Mouse (Mus musculus) gastrocnemius, adult 8-10 months (tissue): ENCODE data around the gene Ttyh2. TPM values are rescaled to one million over a fixed set of nuclear protein-coding genes. Genes with fewer than 3 reads are reported as not detected.
"Not testable (repeated sequence)": the region's sequence is repeated elsewhere in the genome, so short reads cannot be mapped to it uniquely, and the experiment has no call there.

Experiments used
- DNase-seq, 2 experiments: peaks; one replicate each; pipeline ENCODE4 v3.0.0; 2022; ENCODE audit warnings: low spot score in 2 of 2
- total RNA-seq, 4 experiments: library from RNA; stranded (reverse); gene quantifications; 2 replicates each; pipeline ENCODE4 v1.2.4; 2022

The Ttyh2 gene
- total RNA-seq, 4 experiments from 2014 or later = 17.6 to 20.2 (median 19.4) TPM

DNA sequence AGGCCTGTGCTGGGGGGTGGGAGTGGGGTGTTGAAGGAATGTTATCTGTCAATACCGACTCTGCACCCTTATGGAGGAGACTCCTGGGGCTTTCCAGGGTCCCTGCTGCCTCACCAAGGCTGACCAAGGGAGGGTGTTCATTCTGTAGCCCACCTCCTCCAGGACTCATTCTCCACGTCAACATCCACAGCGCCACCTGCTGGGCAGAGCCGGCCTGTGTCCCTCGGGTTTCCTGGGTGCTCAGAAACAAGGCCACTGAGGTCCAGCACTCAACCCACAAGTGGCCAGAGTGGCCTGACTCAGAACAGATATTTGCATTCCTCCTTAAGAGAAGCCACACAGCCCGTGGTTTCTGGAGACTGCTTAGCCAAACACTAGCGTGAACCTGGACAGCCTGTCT, 17.5 kb upstream of the Ttyh2 start:
- DNase-seq = peak in 1 of 2 experiments; percentile 44

DNA sequence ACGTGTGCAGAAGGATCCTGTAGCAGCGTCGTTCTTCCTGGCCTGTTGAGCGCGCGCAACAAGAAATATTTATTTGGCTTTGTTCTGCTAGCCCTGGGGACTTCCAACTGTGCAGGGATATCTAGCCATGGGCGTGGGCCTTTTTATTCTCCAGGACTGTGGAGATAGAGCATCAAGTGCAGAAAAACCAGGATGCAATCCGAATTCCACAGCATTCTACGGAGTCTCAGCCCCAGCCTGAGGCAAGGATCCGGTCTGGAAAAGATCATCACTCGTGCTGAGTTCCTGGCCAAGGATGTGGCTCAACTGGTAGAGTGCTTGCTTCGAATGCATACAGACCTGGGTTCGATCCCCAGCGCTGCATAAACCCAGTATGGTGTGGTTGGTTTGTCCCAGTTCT, 13.1 kb upstream of the Ttyh2 start:
- no peak for DNase-seq

DNA sequence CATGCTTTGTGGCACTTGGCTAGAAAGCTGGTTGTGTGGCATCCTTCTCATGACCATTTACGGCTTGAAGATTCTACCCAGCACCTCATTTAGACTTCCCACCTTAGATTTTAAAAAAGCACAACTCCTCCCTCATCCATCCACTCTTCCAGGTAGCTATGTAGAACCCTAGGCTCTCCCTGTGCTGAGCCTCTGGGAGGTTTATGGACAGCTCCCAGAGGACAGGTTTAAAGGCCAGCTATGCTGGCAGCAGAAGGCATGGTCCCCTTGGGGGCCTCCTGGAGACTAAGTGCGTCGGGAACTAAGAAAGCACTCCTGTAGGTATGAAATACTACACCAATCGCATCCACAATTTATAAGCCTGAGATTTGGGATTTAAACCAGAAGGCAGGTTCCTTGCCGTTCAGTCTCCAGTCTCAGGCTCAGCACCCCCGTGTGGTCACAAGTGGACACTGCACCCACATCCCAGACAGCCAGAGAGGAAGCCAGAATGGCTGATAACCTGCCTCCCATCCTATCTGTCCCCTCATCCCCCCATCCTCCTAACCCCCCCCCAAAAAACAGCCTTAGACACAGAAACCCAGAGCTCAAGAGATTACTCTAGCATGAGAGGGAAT, 12.4 kb upstream of the Ttyh2 start:
- peak in 1 of 2 experiments; percentile 49 for DNase-seq

DNA sequence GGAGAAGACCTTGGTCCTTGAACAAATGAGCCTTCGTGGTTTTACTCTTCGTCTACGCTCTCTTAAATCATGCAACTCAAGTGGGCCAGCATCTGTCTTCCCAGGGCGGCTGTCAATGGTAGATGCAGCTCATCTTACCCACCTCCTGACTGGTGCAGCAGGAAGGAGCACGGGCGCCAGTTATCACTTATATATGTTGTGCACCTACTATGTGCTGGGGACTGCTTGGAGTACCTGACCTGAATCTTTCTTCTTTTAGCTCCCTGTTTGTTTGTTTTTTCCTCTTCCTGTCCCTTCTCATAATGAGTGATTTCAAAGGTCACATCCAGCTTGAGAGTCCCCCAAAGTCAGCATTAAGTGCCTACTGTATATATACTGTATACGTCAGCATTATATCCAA, 11.1 kb upstream of the Ttyh2 start:
- DNase-seq = no peak

DNA sequence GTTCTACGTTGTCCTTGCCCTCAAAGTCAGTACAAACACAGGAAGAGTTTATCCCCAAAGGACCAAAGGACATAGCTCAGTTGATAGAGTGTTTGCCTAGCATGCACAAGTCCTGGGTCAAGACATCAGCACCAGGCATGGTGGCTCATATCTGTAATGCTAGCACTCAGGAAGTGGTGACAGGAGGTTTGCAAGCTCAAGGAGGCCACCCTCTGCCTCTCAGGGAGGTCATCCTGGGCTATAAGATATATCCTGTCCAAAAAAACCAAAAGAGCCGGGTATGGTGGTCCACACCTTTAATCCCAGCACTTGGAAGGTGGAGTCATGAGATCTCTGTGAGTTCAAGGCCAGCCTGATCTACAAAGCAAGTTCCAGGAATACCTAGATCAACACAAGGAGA, 9.8 kb upstream of the Ttyh2 start:
- no peak for DNase-seq

DNA sequence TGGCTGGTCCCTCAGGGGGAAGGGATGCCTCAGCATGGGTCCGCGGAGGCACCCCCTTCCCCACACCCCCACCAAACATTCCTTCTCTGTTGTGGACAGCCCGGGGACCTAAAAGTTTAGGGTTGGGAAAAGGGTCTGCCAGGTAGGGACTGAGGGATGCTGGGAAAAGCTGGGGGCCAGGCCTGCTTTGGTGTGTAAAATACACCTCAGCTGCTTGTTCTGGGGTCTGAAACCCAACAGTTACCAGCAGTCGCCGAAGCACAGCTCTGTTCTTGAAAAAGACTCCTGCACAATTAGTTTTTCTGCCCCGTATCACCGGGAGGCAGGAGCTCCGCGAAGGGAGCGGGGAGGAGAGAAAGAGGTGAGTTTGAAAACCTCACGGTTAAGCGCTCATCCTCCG, 8.4 kb upstream of the Ttyh2 start:
- DNase-seq = no peak

DNA sequence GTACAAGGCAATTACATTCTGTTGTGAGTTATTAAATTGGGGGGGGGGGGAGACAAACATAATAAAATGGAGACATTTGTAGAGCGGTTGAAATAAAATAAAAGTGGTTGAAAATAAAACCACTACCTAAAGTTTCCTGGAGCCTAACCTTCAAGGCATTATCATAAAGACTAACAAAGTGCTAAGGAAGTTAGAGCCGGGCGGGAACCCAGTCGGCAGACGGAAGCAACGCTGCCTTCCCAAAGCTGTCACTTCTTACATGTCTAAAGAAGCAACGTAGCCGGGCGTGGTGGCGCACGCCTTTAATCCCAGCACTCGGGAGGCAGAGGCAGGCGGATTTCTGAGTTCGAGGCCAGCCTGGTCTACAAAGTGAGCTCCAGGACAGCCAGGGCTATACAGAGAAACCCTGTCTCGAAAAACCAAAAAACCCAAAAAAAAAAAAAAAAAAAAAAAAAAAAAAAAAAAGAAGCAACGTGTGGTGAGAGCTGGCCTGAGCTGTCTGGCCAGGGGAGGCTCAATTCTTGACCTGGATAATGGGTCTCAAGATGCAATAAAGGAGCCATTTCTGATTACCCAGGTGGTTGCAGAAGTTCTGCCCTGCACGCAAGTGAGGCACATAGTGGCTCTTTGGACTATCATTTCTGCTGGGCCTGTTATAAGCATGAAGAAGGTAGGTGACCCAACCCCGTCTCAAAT, 7.8 kb upstream of the Ttyh2 start:
- DNase-seq = no peak

DNA sequence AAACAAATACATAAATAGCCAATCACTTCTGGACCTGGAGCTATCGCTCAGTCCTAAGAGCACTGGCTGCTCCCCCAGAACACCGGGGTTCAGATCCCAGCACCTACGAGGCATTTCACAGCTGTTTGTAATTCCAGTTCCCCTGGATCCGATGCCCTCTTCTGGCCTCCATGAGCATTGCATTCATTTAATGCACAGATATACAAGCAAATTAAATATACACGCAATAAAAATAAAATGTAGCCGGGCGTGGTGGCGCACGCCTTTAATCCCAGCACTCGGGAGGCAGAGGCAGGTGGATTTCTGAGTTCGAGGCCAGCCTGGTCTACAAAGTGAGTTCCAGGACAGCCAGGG, 7.3 kb upstream of the Ttyh2 start:
- peak in 1 of 2 experiments; percentile 31 for DNase-seq

DNA sequence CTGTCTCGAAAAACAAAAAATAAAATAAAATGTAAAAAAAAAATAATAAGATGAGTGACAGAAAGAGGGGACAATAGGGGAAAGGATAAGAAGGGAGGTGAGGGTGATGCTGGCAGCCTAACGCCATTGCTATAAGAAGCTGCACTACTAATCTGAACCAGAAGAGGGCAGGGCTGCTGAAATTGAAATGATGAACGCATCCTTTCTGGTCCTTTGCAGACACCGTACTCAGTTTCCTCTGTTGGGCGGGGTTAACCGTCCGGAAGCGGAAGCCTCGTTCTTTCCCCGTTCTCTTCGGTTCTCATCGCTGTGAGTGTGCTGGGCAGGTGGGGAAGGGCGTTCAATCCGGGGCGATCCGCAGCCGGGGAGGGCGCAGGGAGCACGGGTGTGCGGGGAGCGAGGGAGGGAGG, 6.9 kb upstream of the Ttyh2 start, which contains the start of gene Rpl38:
Gene Rpl38, plus strand, starts transcription at position 224 of the 410 bp plus-strand sequence.
- DNase-seq = peak; percentile 86

DNA sequence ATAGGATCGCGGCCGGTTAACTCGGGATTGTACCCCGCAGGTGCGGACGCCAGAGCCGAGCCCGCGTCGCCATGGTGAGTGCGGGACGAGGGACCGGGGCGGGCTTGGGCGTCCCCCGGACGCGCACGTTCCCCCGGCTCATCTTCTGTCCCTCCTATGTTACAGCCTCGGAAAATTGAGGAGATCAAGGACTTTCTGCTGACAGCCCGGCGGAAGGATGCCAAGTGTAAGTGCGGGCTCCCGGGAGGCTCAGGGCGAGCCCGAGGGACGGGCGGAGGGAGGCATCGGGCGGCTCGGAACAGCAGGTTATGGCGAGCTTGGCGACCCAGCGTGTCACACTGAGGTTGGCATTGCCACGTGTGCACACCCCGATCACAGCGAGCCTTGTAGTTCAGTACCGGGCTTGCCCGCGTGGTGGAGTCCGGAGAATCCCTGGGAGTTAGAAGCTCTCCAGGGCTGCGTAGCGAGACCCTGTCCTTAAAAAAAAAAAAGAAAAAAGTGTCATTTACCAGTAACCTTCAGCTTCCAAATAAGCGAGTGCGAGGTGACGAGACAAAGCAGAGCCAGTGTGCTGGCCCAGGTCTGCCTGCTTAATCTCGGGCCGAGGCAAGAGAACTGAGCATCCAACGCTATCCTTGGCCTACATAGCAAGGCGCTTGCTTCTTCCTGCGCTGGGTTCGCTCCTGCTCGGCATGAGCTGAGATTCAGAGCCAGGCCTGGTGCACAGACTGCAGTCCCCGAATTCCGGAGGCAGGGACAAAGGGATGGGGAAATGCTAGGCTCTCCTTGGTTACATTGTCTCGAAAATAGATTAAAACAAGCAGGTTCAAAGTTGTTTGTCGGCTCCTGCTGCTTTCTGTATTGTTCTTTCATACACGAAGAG, 6.2 kb upstream of the Ttyh2 start:
- DNase-seq = peak; percentile 58 to 65

DNA sequence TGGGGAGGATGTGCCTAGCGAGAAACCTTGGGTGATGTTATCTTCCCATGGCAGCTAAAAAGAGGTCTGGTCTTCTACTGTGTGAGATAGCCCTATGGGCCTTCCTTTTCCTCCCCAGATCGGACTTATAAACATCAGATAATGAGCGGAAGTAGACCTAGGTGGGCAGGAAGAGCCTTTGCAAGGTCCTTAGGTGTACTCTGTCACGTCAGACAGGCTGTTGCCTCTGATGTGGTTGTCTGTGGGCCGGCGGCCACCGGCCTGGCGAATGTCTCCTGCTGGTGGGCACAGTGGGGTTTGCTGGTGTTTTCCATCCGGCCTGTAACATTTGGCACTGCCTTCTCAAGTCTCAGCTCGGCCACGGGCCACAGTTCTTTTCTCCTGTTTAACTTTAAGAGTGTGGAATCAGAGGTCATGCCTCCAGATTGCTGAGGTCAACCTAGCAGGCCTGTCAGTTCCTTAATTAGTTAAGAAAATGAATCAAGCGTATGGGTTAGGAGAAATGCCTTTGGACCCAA, 5.5 kb upstream of the Ttyh2 start:
- DNase-seq = no peak

DNA sequence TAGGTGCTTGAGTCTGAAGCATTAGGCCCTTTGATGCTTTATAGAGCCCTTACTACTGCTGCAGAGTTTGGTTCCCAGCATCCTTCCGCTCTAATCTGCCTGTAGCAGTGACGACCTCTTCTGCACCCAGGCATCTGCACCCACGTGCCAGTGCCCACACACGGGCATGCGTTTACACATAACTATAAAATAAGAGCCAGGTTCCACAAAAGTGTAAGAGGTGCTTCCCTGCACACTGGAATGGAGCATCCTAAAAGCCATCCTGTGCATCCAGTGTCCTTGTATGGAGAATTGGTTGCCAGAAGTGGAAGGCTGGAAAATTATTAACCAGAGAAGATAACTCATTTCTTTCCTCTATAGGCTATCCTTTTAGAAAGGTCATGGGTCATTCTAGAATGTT, 4.1 kb upstream of the Ttyh2 start:
- no peak for DNase-seq

DNA sequence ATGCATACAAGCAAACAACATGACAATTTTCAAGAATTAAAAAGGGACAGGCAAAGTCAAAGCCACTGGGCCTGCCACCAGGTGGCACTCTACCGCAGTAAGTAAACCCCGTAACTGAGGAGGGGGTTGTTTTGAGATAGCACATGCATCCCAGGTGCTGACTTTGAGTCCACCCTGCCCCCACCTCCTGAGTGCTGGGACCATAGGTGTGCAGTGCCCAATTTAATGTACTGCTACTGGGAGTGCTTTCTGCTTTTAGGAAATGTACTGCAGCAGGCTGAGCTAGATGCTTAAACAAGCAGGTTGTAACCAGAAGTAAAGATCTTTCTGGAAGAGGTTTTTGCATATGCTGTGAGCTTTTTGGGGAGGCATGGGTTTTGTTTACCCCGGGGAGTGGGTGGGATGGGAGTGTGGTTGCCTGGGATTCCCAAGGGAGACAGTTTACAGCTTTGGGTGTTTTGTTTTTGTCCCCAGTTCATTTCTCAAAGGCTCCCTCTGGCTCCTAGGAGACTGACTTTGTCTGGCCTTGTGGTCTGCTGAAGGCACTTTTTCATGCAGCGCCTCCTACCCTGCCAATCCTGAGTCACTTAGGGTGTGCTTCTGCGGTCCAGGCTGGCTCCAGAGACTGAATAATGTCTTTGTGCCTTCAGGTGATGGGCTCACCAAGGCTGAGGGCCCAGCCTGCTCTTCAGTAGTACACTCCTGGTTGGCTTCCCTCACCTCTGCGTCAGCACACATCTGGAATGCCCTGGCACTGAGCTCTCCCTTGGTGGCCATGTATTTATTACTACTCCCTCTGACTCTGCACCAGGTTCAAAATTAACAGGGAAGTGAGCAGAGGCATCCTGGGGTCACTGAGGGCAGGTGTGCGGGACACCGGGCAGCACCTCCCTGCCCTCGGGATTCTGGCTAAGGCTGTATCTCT, 2.2 kb upstream of the Ttyh2 start:
- DNase-seq = no peak

DNA sequence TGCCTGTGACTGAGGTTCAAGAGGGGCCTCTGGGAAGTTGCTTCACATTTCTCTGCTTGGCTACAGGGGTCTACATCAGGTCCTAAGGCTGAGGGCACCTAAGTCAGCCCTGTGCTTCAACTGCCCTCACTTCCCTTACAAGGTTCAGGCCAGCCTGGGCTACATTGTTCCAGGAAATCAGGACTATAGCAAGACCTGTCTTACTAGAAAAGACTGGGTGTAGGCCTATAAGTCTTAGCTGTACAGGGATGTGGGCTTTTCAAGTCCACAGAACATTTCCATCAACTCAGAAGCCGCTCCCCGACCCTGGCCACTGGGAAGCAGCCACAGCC, 1.5 kb upstream of the Ttyh2 start:
- DNase-seq = no peak

DNA sequence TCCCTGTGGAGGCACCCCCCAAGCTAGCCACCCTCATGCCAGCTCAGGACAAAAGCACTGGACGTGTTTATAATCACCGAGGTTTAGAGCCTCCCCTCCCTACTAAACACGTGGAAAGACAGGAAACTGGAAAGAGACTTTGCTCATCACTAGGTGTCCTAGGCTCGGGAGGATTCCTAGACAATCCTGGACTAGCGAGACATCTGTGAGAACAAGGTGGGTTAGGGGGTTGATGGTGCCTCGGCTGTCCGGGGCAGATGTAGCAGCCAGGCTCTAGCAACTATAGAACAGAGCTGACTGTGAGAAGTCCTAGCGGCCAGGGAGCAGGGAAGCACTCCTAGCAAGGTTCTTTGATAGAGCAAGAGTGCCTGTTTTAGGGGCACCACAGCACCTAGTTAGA, 1.1 kb upstream of the Ttyh2 start:
- no peak for DNase-seq

DNA sequence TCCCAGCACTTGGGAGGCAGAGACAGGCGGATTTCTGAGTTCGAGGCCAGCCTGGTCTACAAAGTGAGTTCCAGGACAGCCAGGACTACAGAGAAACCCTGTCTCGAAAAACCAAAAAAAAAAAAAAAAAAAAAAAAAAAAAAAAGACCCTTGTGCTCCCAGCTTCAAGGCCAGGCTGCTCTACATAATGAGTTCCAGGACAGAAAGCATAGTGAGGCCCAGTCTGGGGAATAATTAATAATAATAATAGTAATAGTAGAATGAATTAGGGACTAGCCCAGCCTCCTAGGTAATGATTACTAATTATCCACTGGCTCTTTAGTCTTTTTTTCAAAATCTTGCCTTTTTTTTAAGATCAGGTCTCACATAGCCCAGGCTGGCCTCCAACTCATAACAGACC, 435 bp upstream of the Ttyh2 start:
- not testable (repeated sequence) for DNase-seq

DNA sequence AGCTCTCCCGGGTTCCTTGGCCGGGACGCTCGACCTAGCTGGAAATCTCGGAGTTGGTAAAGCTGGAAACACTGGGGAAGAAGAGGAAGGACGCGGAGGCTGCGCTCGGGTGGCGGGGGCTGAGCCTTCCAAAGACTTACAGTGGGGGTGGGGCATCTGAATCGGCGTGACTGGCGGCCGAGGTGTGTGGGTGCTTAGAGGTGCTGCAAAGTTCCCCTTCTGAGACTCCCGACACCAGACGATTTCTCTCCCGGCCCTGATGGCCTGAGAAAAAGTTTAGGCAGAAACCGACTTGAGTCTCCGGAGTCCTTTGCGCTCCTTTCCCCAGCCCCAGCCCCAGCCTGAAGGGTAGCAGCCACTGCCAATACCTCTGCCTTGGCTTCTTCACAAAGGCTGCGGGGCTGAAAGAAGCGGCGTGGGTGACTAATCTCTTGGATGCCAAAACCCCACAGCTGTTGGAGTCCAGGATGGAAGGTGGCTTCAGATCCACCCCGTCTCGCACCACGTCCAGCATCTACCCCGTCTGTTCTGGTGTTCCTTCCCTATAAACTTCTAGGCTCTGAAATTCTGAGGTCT, 683 bp downstream of the Ttyh2 start:
- peak in 1 of 2 experiments; percentile 28 for DNase-seq

DNA sequence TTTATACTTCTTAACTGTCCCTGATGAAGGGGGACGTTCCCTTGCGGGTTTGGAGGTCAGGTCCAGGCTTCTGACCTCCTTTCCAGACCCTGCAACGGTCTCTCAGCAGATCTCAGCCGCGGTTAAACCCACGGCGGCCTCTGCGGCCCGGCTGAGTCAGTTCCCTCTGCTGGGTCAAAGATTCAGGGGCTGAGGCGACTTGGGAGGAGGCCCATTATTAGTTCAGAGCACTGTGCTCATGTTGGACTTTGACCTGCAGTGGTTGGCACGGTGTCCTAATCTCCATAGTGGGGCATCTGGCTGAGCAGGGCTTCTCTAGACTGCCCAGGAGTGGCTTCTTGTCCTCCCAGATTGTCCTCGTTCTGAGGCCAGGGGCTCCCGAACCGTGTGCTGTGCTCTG, 1.2 kb downstream of the Ttyh2 start:
- DNase-seq = peak in 1 of 2 experiments; percentile 28

DNA sequence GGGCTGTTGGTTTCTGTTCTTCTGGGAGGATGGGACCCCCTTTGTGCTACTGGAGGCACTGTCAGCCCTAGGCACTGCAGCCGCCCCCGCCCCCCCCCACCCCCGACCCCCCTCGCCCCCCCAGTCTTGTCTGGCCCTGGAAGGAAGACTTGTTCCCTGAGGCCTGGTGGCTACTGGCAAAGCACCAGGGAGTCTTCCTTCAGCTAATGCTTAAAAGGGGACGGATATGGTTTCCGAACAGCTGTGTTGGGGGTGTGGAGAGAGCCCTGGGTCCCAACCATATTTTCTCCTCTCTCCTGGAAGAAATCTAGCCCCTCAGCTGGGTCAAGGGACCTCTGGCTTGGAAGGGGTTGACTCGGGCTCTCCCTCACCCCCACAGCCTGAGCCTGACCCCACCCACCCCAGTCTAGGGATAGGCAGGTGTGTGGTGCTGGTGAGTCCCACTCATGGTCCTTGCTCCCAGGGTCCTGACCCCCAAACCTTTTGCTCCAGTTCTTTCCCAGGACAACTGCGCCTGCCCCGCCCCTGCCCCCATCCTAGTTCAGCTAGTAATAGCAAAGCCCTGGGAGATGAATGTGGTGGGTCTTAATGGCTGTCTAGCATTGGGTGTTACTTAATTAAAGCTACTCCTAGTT, 1.8 kb downstream of the Ttyh2 start:
- no peak for DNase-seq

DNA sequence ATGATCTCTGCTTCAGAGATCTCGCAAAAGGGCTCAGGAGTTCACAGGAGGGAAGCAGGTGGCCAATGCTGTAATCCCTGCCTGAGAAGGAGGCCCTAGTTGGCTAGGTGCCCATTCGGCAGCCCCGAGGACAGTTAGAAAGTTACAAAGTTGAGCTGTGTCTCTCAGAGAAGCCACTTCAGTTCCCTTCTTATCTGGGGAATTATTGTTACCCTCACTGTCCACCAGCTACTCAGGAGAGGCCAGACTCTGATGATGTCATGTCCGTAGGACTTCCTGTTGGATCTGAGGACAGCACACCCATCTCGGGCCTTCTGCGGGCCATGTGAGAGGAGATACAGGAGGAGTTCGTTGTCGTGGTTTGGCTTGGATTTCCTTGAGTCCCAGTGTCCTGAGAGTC, 4.4 kb downstream of the Ttyh2 start:
- DNase-seq = no peak
